Mouse (Mus musculus): ENCODE data around the gene Skil.

DNA sequence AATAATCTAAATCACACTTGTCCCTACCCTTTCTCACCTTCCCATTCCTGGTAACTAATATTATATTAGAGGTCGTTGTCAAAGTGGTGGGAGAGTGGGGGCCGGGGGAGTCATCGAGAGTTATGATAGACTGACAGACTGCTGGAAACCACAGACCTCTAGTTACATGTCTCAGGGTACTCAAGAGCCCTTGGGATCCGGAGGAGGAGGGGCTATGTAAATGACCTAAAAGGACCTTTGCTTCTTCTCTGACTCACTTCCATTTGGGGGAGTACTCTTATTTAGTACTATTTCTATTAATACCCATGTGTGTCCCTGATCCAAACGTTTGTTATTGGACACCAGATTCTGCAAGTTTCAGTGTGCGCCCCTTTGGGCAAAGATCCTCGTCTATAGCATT, 4.9 kb upstream of the Skil start:
- TF ChIP-seq CTCF (conservative IDR thresholded peaks at IDR 0.05; ENCODE audit: insufficient read depth, insufficient read length, low read depth, low read length) (no peak), POLR2A (IDR thresholded peaks at IDR 0.05; ENCODE audit: low read depth, low read length) (no peak)
